ENCODE assay signal across 8 mouse cellular contexts in the genomic region with DNA sequence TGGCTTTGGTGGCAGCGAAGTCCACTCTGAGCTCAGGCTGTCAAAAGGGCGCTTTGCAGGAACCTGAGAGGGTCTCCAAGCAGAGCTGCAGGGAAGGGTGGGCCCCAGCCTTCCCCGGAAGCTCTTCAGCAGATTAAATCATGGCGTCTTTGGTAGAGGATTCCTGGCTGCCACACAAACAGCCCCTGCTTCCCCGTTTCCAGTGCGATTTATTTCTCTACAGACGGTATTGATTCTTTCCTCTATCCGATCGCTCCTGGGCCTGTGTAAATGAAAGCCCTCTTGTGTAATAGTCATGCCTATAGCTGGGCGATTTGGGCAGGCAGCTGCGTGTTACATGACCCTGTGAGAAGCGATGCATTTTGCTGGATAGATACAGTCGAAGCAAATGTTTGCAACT.
DNase-seq lines count a peak whose midpoint lies in the region; ATAC-seq lines count a peak whose summit lies in the region.

No protein-coding gene starts in this region.

- H3K36me3 ChIP-seq in heart, embryonic 13.5 days: no peaks in the 10 kb centered on the region
- H3K36me3 ChIP-seq in liver, embryonic 12.5 days: no peaks in the 10 kb centered on the region
- H3K36me3 ChIP-seq in stomach, embryonic 16.5 days (ENCODE audit: control insufficient read depth, insufficient read depth, low read length): no peaks in the 10 kb centered on the region

- H3K9ac ChIP-seq in heart, embryonic 13.5 days: peak overlapping the region; percentile 79
- H3K9ac ChIP-seq in liver, embryonic 12.5 days: no peak overlapping the region
- H3K9ac ChIP-seq in stomach, embryonic 16.5 days (ENCODE audit: low read length): peak overlapping the region; percentile 7

- WGBS in heart, embryonic 13.5 days: 69% methylated on average over 13 of the region's 13 CpGs
- 49% methylated on average over 13 of the region's 13 CpGs for WGBS in liver, embryonic 12.5 days (ENCODE audit: insufficient replicate concordance)
- 53% methylated on average over 13 of the region's 13 CpGs for WGBS in stomach, embryonic 16.5 days

- no peak for ATAC-seq in heart, embryonic 13.5 days (ENCODE audit: extremely low read depth, insufficient number of reproducible peaks, low FRiP score, low TSS enrichment)
- ATAC-seq in liver, embryonic 12.5 days: no peak
- ATAC-seq in stomach, embryonic 16.5 days (ENCODE audit: insufficient read depth, low FRiP score): no peak
- ATAC-seq in CD4-positive, CD25-positive, alpha-beta regulatory T cell, adult 4 months: no peak

- H3K4me3 ChIP-seq in heart, embryonic 13.5 days: peak overlapping the region; percentile 46; the same call in 1 of the 2 replicates
- no peak overlapping the region; the same call in 1 of the 2 replicates for H3K4me3 ChIP-seq in liver, embryonic 12.5 days
- no peak overlapping the region; the same call in 1 of the 2 replicates for H3K4me3 ChIP-seq in stomach, embryonic 16.5 days (replicated peaks; ENCODE audit: low read length)

- H3K4me2 ChIP-seq in heart, embryonic 13.5 days: peak overlapping the region; percentile 74
- H3K4me2 ChIP-seq in liver, embryonic 12.5 days: peak overlapping the region; percentile 66
- peak overlapping the region; percentile 70 for H3K4me2 ChIP-seq in stomach, embryonic 16.5 days (ENCODE audit: low read depth, low read length)

- peaks cover 31% of the 10 kb centered on the region for H3K4me1 ChIP-seq in heart, embryonic 13.5 days
- peaks cover 8% of the 10 kb centered on the region for H3K4me1 ChIP-seq in liver, embryonic 12.5 days
- peaks cover 7% of the 10 kb centered on the region for H3K4me1 ChIP-seq in stomach, embryonic 16.5 days (ENCODE audit: control insufficient read depth, insufficient read depth, low read length)

- no peak overlapping the region for H3K27ac ChIP-seq in heart, embryonic 13.5 days (replicated peaks)
- H3K27ac ChIP-seq in liver, embryonic 12.5 days: no peak overlapping the region
- H3K27ac ChIP-seq in stomach, embryonic 16.5 days (ENCODE audit: low read length): no peak overlapping the region

- peaks cover 3% of the 10 kb centered on the region; the same call in 1 of the 2 replicates for H3K9me3 ChIP-seq in heart, embryonic 13.5 days
- H3K9me3 ChIP-seq in liver, embryonic 12.5 days (replicated peaks): no peaks in the 10 kb centered on the region
- no peaks in the 10 kb centered on the region for H3K9me3 ChIP-seq in stomach, embryonic 16.5 days (replicated peaks; ENCODE audit: control insufficient read depth, low read length)

- no peak for DNase-seq in heart, adult 18-20 months
- peak; percentile 8 to 50 for DNase-seq in spleen, postnatal 4 days (ENCODE audit: low spot score in 2 of 2)
- no peak for DNase-seq in spleen, adult 18-20 months
- DNase-seq in kidney, adult 9 months: no peak

- H3K27me3 ChIP-seq in heart, embryonic 13.5 days (replicated peaks): no peaks in the 10 kb centered on the region
- H3K27me3 ChIP-seq in liver, embryonic 12.5 days (replicated peaks): no peaks in the 10 kb centered on the region
- no peaks in the 10 kb centered on the region for H3K27me3 ChIP-seq in stomach, embryonic 16.5 days (ENCODE audit: control insufficient read depth, insufficient read depth, low read length)

Comparison
In these comparisons a context has a peak if more than half of its experiments do, and no peak if none do; other contexts are left out.
1. DNase-seq: peak in spleen, postnatal 4 days (2 of 2); none in heart, adult 18-20 months (0 of 2), spleen, adult 18-20 months (0 of 2) and kidney, adult 9 months (single experiment).
2. Peak in every context shown above with its lines, with median percentiles within 50 percentile points of each other: H3K4me2 ChIP-seq.